Mouse (Mus musculus) limb, embryonic 10.5 days (tissue): Measurements from ENCODE around the gene Rc3h1. TPM values are rescaled to one million over a fixed set of nuclear protein-coding genes. Genes with fewer than 3 reads are reported as not detected.
"Not testable (repeated sequence)": the region's sequence is repeated elsewhere in the genome, so short reads cannot be mapped to it uniquely, and the experiment has no call there.

Experiments used
- DNase-seq: peaks from one replicate; pipeline ENCODE4 v3.0.0-alpha.2; 2017; ENCODE audit warnings: low spot score
- H3K27ac ChIP-seq: fragments of 300-500 bp; sonication (generic); 2 replicates; pipeline ENCODE4 v1.5.1; 2016; ENCODE audit warnings: mild to moderate bottlenecking
- H3K27me3 ChIP-seq: fragments of 300-500 bp; sonication (generic); 2 replicates; pipeline ENCODE4 v1.6.1; 2016; ENCODE audit warnings: low read depth, mild to moderate bottlenecking; ENCODE audit not compliant: poor library complexity, severe bottlenecking
- H3K36me3 ChIP-seq: fragments of 300-500 bp; sonication (generic); 2 replicates; pipeline ENCODE4 v1.6.1; 2016; ENCODE audit warnings: mild to moderate bottlenecking, moderate library complexity
- H3K4me1 ChIP-seq: fragments of 300-500 bp; sonication (generic); 2 replicates; pipeline ENCODE4 v1.6.1; 2016
- H3K4me3 ChIP-seq: fragments of 300-500 bp; sonication (generic); 2 replicates; pipeline ENCODE4 v1.5.1; 2016; ENCODE audit warnings: mild to moderate bottlenecking, moderate library complexity
- H3K9me3 ChIP-seq: fragments of 300-500 bp; sonication (generic); replicated peaks from 2 replicates; pipeline ENCODE4 v1.6.1; 2016; ENCODE audit warnings: mild to moderate bottlenecking
- WGBS: fragments of 180-500 bp; shearing (Covaris S2); methylation state at CpG from one replicate; pipeline ENCODE4 v1.1.7; 2016; 5-methylcytosine and 5-hydroxymethylcytosine counted together
- polyA plus RNA-seq: library from polyadenylated mRNA; unstranded; fragments of >200 nt; fragmentation: Nextera tagmentation; extraction: Ambion mirVana; gene quantifications from 2 replicates; pipeline ENCODE4 v1.2.1, GENCODE M21; 2016

Rc3h1 gene
- 8.3 and 9.0 TPM in 2 replicates for polyA plus RNA-seq

- 0% methylated on average over 43 of the region's 45 CpGs for WGBS
These were observed at the start of gene Rc3h1 for GRCm38 (mm10) chr1:160906057-160906557. TSS of gene Rc3h1 (plus strand) at chr1:160906418.

GRCm38 (mm10) chr1:160858132-160858531 lies 48.1 kb upstream of the Rc3h1 start:
- no peak for DNase-seq
- H3K9me3 ChIP-seq = no peaks in the 10 kb centered on the region
- no peaks in the 10 kb centered on the region for H3K27me3 ChIP-seq
- 84% methylated on average over 3 of the region's 3 CpGs for WGBS
- H3K36me3 ChIP-seq = no peaks in the 10 kb centered on the region
- no peak overlapping the region for H3K4me3 ChIP-seq
- no peaks in the 10 kb centered on the region for H3K4me1 ChIP-seq
- H3K27ac ChIP-seq = no peak overlapping the region

More at GRCm38 (mm10) chr1:160906057-160906557, at the start of gene Rc3h1:
- H3K27me3 ChIP-seq = 0 out of 2 replicates have a peak, but pooled peaks cover 4% of the 10 kb centered on the region
- peak within 1 kb of the TSS; percentile 96 for H3K27ac ChIP-seq
- no peaks in the 10 kb centered on the region for H3K9me3 ChIP-seq
- no peaks in the 10 kb centered on the region for H3K36me3 ChIP-seq
- peak; percentile 98 for DNase-seq
- peaks cover 10% of the 10 kb centered on the region for H3K4me1 ChIP-seq
- peak within 1 kb of the TSS; percentile 98 for H3K4me3 ChIP-seq

GRCm38 (mm10) chr1:160859874-160860273 lies 46.3 kb upstream of the Rc3h1 start:
- not testable (repeated sequence) for H3K9me3 ChIP-seq, H3K4me1 ChIP-seq, H3K27me3 ChIP-seq, DNase-seq, H3K27ac ChIP-seq, H3K4me3 ChIP-seq, H3K36me3 ChIP-seq

GRCm38 (mm10) chr1:160861142-160861541 lies 45.1 kb upstream of the Rc3h1 start:
- 92% methylated on average over 2 of the region's 2 CpGs for WGBS

GRCm38 (mm10) chr1:160861632-160862031 lies 44.6 kb upstream of the Rc3h1 start:
- Histone ChIP-seq H3K36me3 (no peaks in the 10 kb centered on the region), H3K9me3 (no peaks in the 10 kb centered on the region), H3K4me1 (no peaks in the 10 kb centered on the region), H3K27ac (no peak overlapping the region), H3K27me3 (no peaks in the 10 kb centered on the region), H3K4me3 (no peak overlapping the region)
- no peak for DNase-seq
- 96% methylated on average over 1 of the region's 1 CpGs for WGBS

More at GRCm38 (mm10) chr1:160861142-160861541, 45.1 kb upstream of the Rc3h1 start:
- Histone ChIP-seq H3K27ac (no peak overlapping the region), H3K9me3 (no peaks in the 10 kb centered on the region), H3K4me1 (no peaks in the 10 kb centered on the region), H3K36me3 (no peaks in the 10 kb centered on the region), H3K4me3 (no peak overlapping the region), H3K27me3 (no peaks in the 10 kb centered on the region)
- DNase-seq = no peak

GRCm38 (mm10) chr1:160863027-160863426 lies 43.2 kb upstream of the Rc3h1 start:
- H3K27ac ChIP-seq = no peak overlapping the region
- H3K4me3 ChIP-seq = no peak overlapping the region
- 73% methylated on average over 4 of the region's 4 CpGs for WGBS
- H3K36me3 ChIP-seq = no peaks in the 10 kb centered on the region
- DNase-seq = no peak
- no peaks in the 10 kb centered on the region for H3K4me1 ChIP-seq
- no peaks in the 10 kb centered on the region for H3K9me3 ChIP-seq
- no peaks in the 10 kb centered on the region for H3K27me3 ChIP-seq

GRCm38 (mm10) chr1:160874757-160875156 lies 31.5 kb upstream of the Rc3h1 start:
- H3K9me3 ChIP-seq = no peaks in the 10 kb centered on the region
- H3K4me3 ChIP-seq = no peak overlapping the region
- WGBS = 78% methylated on average over 1 of the region's 1 CpGs
- no peak overlapping the region for H3K27ac ChIP-seq
- H3K36me3 ChIP-seq = no peaks in the 10 kb centered on the region
- no peaks in the 10 kb centered on the region for H3K27me3 ChIP-seq
- H3K4me1 ChIP-seq = no peaks in the 10 kb centered on the region
- no peak for DNase-seq

- H3K36me3 ChIP-seq = no peaks in the 10 kb centered on the region
- H3K27ac ChIP-seq = no peak overlapping the region
- no peaks in the 10 kb centered on the region for H3K27me3 ChIP-seq
- no peaks in the 10 kb centered on the region for H3K4me1 ChIP-seq
- no peak for DNase-seq
- 94% methylated on average over 4 of the region's 4 CpGs for WGBS
- no peak overlapping the region for H3K4me3 ChIP-seq
- H3K9me3 ChIP-seq = no peaks in the 10 kb centered on the region
These were observed 29.2 kb upstream of the Rc3h1 start for GRCm38 (mm10) chr1:160876968-160877367.

GRCm38 (mm10) chr1:160878485-160878884 lies 27.7 kb upstream of the Rc3h1 start:
- Histone ChIP-seq H3K36me3 (no peaks in the 10 kb centered on the region), H3K4me3 (no peak overlapping the region), H3K27me3 (no peaks in the 10 kb centered on the region), H3K9me3 (no peaks in the 10 kb centered on the region), H3K27ac (no peak overlapping the region), H3K4me1 (no peaks in the 10 kb centered on the region)
- WGBS = 48% methylated on average over 4 of the region's 4 CpGs
- DNase-seq = no peak

- H3K27ac ChIP-seq, H3K4me3 ChIP-seq, H3K27me3 ChIP-seq, H3K4me1 ChIP-seq, H3K36me3 ChIP-seq, H3K9me3 ChIP-seq, DNase-seq: not testable (repeated sequence)
- WGBS = 63% methylated on average over 1 of the region's 1 CpGs
These were observed 24.8 kb upstream of the Rc3h1 start for GRCm38 (mm10) chr1:160881378-160881777.

GRCm38 (mm10) chr1:160881968-160882367 lies 24.2 kb upstream of the Rc3h1 start:
- Histone ChIP-seq H3K36me3 (no peaks in the 10 kb centered on the region), H3K27ac (no peak overlapping the region), H3K4me3 (no peak overlapping the region), H3K27me3 (no peaks in the 10 kb centered on the region), H3K4me1 (no peaks in the 10 kb centered on the region), H3K9me3 (no peaks in the 10 kb centered on the region)
- WGBS = 80% methylated on average over 3 of the region's 3 CpGs
- no peak for DNase-seq

- no peaks in the 10 kb centered on the region for H3K9me3 ChIP-seq
- WGBS = 81% methylated on average over 3 of the region's 3 CpGs
- no peaks in the 10 kb centered on the region for H3K4me1 ChIP-seq
- no peak for DNase-seq
- no peak overlapping the region for H3K4me3 ChIP-seq
- H3K27me3 ChIP-seq = no peaks in the 10 kb centered on the region
- no peaks in the 10 kb centered on the region for H3K36me3 ChIP-seq
- no peak overlapping the region for H3K27ac ChIP-seq
These were observed 21.9 kb upstream of the Rc3h1 start for GRCm38 (mm10) chr1:160884273-160884672.

- 54% methylated on average over 2 of the region's 2 CpGs for WGBS
- H3K27ac ChIP-seq = no peak overlapping the region
- H3K36me3 ChIP-seq = no peaks in the 10 kb centered on the region
- no peaks in the 10 kb centered on the region for H3K4me1 ChIP-seq
- no peaks in the 10 kb centered on the region for H3K9me3 ChIP-seq
- no peak for DNase-seq
- H3K4me3 ChIP-seq = no peak overlapping the region
- H3K27me3 ChIP-seq = no peaks in the 10 kb centered on the region
These were observed 21.2 kb upstream of the Rc3h1 start for GRCm38 (mm10) chr1:160884993-160885392.

- H3K4me1 ChIP-seq = peaks cover 5% of the 10 kb centered on the region; the same call in 1 of the 2 replicates
- no peaks in the 10 kb centered on the region for H3K9me3 ChIP-seq
- H3K27me3 ChIP-seq = 0 out of 2 replicates have a peak, but pooled peaks cover under 1% of the 10 kb centered on the region
- WGBS = 28% methylated on average over 10 of the region's 10 CpGs
- no peaks in the 10 kb centered on the region for H3K36me3 ChIP-seq
- H3K4me3 ChIP-seq = no peak overlapping the region
- H3K27ac ChIP-seq = no peak overlapping the region
- DNase-seq = no peak
These were observed 6.5 kb upstream of the Rc3h1 start for GRCm38 (mm10) chr1:160899701-160900100.
